Mouse (Mus musculus): Measurements from ENCODE around the gene Ccdc88a.

The Ccdc88a gene

GRCm38 (mm10) chr11:29548504-29549424 lies 175.3 kb downstream of the Ccdc88a start:
- peak; percentile 44 for DNase-seq (ENCODE audit: extremely low read depth, low read depth)

- DNase-seq (ENCODE audit: extremely low read depth, low read depth): peak; percentile 90
Measured at GRCm38 (mm10) chr11:29549425-29549778, 175.9 kb downstream of the Ccdc88a start.

All from MEL-GATA-1-ER (cell line).